In the genomic region with DNA sequence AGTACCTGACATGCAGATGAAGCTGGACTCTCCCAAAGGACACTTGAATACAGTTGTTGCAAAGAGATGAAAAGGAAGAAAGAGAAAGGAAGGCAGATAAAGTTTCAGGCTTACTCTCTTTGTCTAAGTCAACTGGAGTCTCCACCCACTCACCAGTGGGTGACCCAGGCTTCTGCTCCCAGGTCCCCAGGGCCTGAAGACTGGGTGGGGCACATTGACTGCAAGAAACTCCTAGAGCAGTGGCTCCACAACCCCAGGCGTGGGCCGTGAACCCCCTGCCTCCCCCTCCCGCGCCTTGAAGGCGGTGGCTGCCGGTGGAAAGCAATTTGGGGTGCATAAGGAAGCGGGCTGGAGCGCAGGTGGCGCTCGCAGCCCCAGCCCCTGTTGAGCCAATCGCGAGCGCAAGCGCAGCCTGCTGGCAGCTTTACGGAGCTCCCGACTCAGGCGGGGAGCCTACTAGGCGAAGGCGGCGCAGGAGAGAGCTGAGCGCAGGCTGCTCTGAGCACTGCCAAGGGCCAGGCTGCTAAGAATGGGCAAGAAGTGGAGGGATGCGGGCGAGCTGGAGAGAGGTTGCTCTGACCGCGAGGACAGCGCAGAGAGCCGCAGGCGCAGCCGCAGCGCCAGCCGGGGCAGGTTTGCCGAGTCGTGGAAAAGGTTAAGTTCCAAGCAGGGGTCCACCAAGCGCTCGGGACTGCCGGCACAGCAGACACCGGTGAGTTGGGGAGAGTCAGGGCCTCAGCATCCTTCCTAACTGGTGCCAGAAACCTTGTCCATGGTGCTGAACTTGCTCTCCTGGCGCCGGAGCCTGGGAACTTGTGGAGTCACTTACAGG, we compare ENCODE assay signal across 8 mouse cellular contexts. TPM values are rescaled to one million over a fixed set of nuclear protein-coding genes. Genes with fewer than 3 reads are reported as not detected.
DNase-seq lines count a peak whose midpoint lies in the region; ATAC-seq and TF ChIP-seq lines count a peak whose summit lies in the region.

A gene (plus strand): TSS at position 457 of the 832 bp plus-strand sequence.

- no peak for TF ChIP-seq RAD21 in MEL (IDR thresholded peaks at IDR 0.05; ENCODE audit: low read depth, low read length)

- no peak within 1 kb of the TSS for H3K9ac ChIP-seq in MEL (ENCODE audit: control insufficient read depth, low read depth, low read length, poor library complexity, severe bottlenecking)
- H3K9ac ChIP-seq in lung, embryonic 16.5 days (ENCODE audit: low read length) = no peak within 1 kb of the TSS

- H3K36me3 ChIP-seq in MEL (ENCODE audit: control insufficient read depth in 1 of 2, insufficient read depth in 2 of 2, low read length in 2 of 2) = no peaks in the 10 kb centered on the region
- H3K36me3 ChIP-seq in forebrain, embryonic 10.5 days (replicated peaks) = no peaks in the 10 kb centered on the region
- H3K36me3 ChIP-seq in lung, embryonic 16.5 days (ENCODE audit: control insufficient read depth, insufficient read depth, low read length) = no peaks in the 10 kb centered on the region

- H3K4me1 ChIP-seq in MEL (ENCODE audit: control insufficient read depth in 1 of 2, insufficient read depth in 2 of 2, low read length in 2 of 2) = no peaks in the 10 kb centered on the region
- peaks cover 12% of the 10 kb centered on the region for H3K4me1 ChIP-seq in forebrain, embryonic 10.5 days
- no peaks in the 10 kb centered on the region for H3K4me1 ChIP-seq in lung, embryonic 16.5 days (replicated peaks; ENCODE audit: control insufficient read depth, insufficient read depth, low read length)

- H3K79me2 ChIP-seq in MEL (ENCODE audit: control insufficient read depth, insufficient read depth, low read length, poor library complexity) = no peaks in the 10 kb centered on the region

- H3K4me3 ChIP-seq in MEL (ENCODE audit: control insufficient read depth in 1 of 2, insufficient read depth in 1 of 2, low read depth in 2 of 2, low read length in 2 of 2) = no peak within 1 kb of the TSS
- peak within 1 kb of the TSS; percentile 52 for H3K4me3 ChIP-seq in forebrain, embryonic 10.5 days
- H3K4me3 ChIP-seq in layer of hippocampus, adult 2 months = peak within 1 kb of the TSS; percentile 61
- no peak within 1 kb of the TSS for H3K4me3 ChIP-seq in lung, embryonic 16.5 days (ENCODE audit: low read length)

- no peak for TF ChIP-seq POLR2A in MEL (IDR thresholded peaks at IDR 0.05; ENCODE audit: control insufficient read depth in 1 of 2, insufficient read depth in 1 of 2, low read depth in 1 of 2, low read length in 2 of 2, poor library complexity in 1 of 2)

- intact Hi-C loops in heart, postnatal 25 days (cut with DNase I) = no loop called here

- H3K9me3 ChIP-seq in MEL (replicated peaks; ENCODE audit: insufficient read depth, low read length) = no peaks in the 10 kb centered on the region
- no peaks in the 10 kb centered on the region for H3K9me3 ChIP-seq in forebrain, embryonic 10.5 days
- no peaks in the 10 kb centered on the region for H3K9me3 ChIP-seq in lung, embryonic 16.5 days (ENCODE audit: control insufficient read depth, low read length)

- no peaks in the 10 kb centered on the region for H3K27me3 ChIP-seq in MEL (ENCODE audit: control insufficient read depth in 1 of 2, insufficient read depth in 2 of 2, low read length in 2 of 2)
- H3K27me3 ChIP-seq in forebrain, embryonic 10.5 days (ENCODE audit: poor library complexity, severe bottlenecking) = peaks cover 16% of the 10 kb centered on the region
- H3K27me3 ChIP-seq in lung, embryonic 16.5 days (ENCODE audit: control insufficient read depth, insufficient read depth, low read depth, low read length) = no peaks in the 10 kb centered on the region

- TF ChIP-seq EP300 in MEL (IDR thresholded peaks at IDR 0.05; ENCODE audit: low read depth in 1 of 2, low read length in 2 of 2) = no peak

- no peak for TF ChIP-seq CTCF in MEL (IDR thresholded peaks at IDR 0.05 in 2 of 3, conservative IDR thresholded peaks at IDR 0.05 in 1 of 3; ENCODE audit: control insufficient read depth in 1 of 3, insufficient read depth in 1 of 3, low read depth in 2 of 3, low read length in 3 of 3, poor library complexity in 1 of 3, severe bottlenecking in 1 of 3)
- peak; percentile 65 for TF ChIP-seq CTCF in layer of hippocampus, adult 2 months (conservative IDR thresholded peaks at IDR 0.05)

- no peak within 1 kb of the TSS for H3K27ac ChIP-seq in MEL (ENCODE audit: control insufficient read depth, low read depth, low read length)
- H3K27ac ChIP-seq in forebrain, embryonic 10.5 days = 0 out of 2 replicates have a peak within 1 kb of the TSS, but pooled peaks have one; percentile 12
- H3K27ac ChIP-seq in layer of hippocampus, adult 2 months = peak within 1 kb of the TSS; percentile 85
- no peak within 1 kb of the TSS for H3K27ac ChIP-seq in lung, embryonic 16.5 days (ENCODE audit: low read length)

- H3K4me2 ChIP-seq in lung, embryonic 16.5 days (ENCODE audit: low read depth, low read length) = peak within 1 kb of the TSS; percentile 35; the same call in 1 of the 2 replicates

- ATAC-seq in lung, embryonic 16.5 days (ENCODE audit: low read depth) = peak; percentile 87
- ATAC-seq in erythroblast, adult 5-6 weeks (replicated peaks; ENCODE audit: low FRiP score, poor library complexity, severe bottlenecking) = no peak

- peak; percentile 50 for DNase-seq in MEL (ENCODE audit: low read depth, low spot score)
- peak; percentile 40 for DNase-seq in brain, embryonic 18.5 days (ENCODE audit: low read depth, low spot score)
- peak; percentile 75 for DNase-seq in forebrain, embryonic 10.5 days (ENCODE audit: extremely low spot score, low spot score)
- peak; percentile 1 for DNase-seq in heart, postnatal 25 days (ENCODE audit: low spot score)
- peak; percentile 70 to 73 for DNase-seq in layer of hippocampus, adult 2 months (ENCODE audit: low spot score in 2 of 2)
- peak; percentile 17 for DNase-seq in retina, postnatal 7 days (ENCODE audit: low read depth, low spot score)

- under 1% methylated on average over 39 of the region's 39 CpGs for WGBS in forebrain, embryonic 10.5 days
- WGBS in lung, embryonic 16.5 days = under 1% methylated on average over 38 of the region's 39 CpGs

TF ChIP-seq in MEL, 35 proteins besides CTCF, POLR2A, EP300 and RAD21:
- no peak for TF ChIP-seq GABPA (IDR thresholded peaks at IDR 0.05; ENCODE audit: low read depth, low read length)
- TF ChIP-seq CHD2 (IDR thresholded peaks at IDR 0.05; ENCODE audit: low read length) = no peak
- no peak for TF ChIP-seq GATA1 (IDR thresholded peaks at IDR 0.05; ENCODE audit: low read depth, low read length)

RNA-seq across cellular contexts. Expression of the gene that starts here (rescaled TPM):
- not detected in 2 replicates for total RNA-seq in MEL (2012; rRNA removed)
- polyA plus RNA-seq in MEL (2012; ENCODE audit: insufficient read depth in 1 of 2, insufficient read length in 2 of 2, low read depth in 1 of 2, low replicate concordance in 2 of 2, missing spikeins in 1 of 2) = not detected
- polyA plus RNA-seq in forebrain, embryonic 10.5 days (2016; fragmentation: Nextera tagmentation; extraction: Ambion mirVana) = 5.9 and 6.0 TPM in 2 replicates
- total RNA-seq in heart, postnatal 25 days (2021) = 1 to 10 TPM; 1.7 to 1.8 TPM
- 10 to 100 TPM; 66.9 to 67.7 TPM for total RNA-seq in layer of hippocampus, adult 2 months (2021)
- polyA plus RNA-seq in lung, embryonic 16.5 days (2015; fragmentation: Nextera tagmentation; extraction: Ambion mirVana) = 1.2 TPM in 2 replicates
- 0.21 TPM in 1 of 2 replicates, not detected in the other for total RNA-seq in erythroblast, adult 5-6 weeks (2015; ENCODE audit: low replicate concordance)
- total RNA-seq in erythroblast, adult 5-6 weeks (2017; ENCODE audit: low replicate concordance) = 0.26 and 1.4 TPM in 2 replicates

Comparison
In these comparisons a context has a peak if more than half of its experiments do, and no peak if none do; other contexts are left out.
1. RNA of the gene that starts here (total RNA-seq): 66.9 to 67.7 TPM in layer of hippocampus, adult 2 months; 1.7 to 1.8 TPM in heart, postnatal 25 days, 0.21 to 1.4 TPM in erythroblast, adult 5-6 weeks and not detected in MEL; every median in the first group is over 10 times any median in the second.
2. Peak in DNase-seq in MEL; RNA of the gene not detected or under 1 TPM.
3. DNase-seq: peak in every context shown above with its lines; median percentile 75 in forebrain, embryonic 10.5 days; 72 in layer of hippocampus, adult 2 months; 50 in MEL; 40 in brain, embryonic 18.5 days; 17 in retina, postnatal 7 days; 1 in heart, postnatal 25 days.
4. H3K27ac ChIP-seq: peak in forebrain, embryonic 10.5 days (single experiment) and layer of hippocampus, adult 2 months (single experiment); none in MEL (single experiment) and lung, embryonic 16.5 days (single experiment).
5. H3K4me3 ChIP-seq: peak in forebrain, embryonic 10.5 days (single experiment) and layer of hippocampus, adult 2 months (single experiment); none in MEL (0 of 2) and lung, embryonic 16.5 days (single experiment).